In genomic region chr19:10602247-10602769, GRCm38 (mm10) we compare ENCODE assay signal across 8 mouse cellular contexts. TPM values are rescaled to one million over a fixed set of nuclear protein-coding genes. Genes with fewer than 3 reads are reported as not detected.
A peak's percentile ranks its signal among the peaks of the same experiment; 100 is the strongest.
DNase-seq lines count a peak whose midpoint lies in the region; ATAC-seq and TF ChIP-seq lines count a peak whose summit lies in the region.

No protein-coding gene starts in this region.

- no peaks in the 10 kb centered on the region for H3K27me3 ChIP-seq in hindbrain, embryonic 10.5 days (ENCODE audit: insufficient read depth, poor library complexity, severe bottlenecking)
- no peaks in the 10 kb centered on the region for H3K27me3 ChIP-seq in midbrain, embryonic 13.5 days

- peak; percentile 54 for ATAC-seq in midbrain, embryonic 13.5 days

- peak overlapping the region; percentile 73 for H3K9ac ChIP-seq in midbrain, embryonic 13.5 days (replicated peaks)

- DNase-seq in layer of hippocampus, adult 2 months (ENCODE audit: low spot score in 2 of 2) = no peak
- DNase-seq in layer of hippocampus, postnatal 14 days (ENCODE audit: low spot score in 2 of 2) = no peak
- DNase-seq in NIH3T3 (ENCODE audit: low read depth) = peak; percentile 78
- no peak for DNase-seq in hindbrain, embryonic 10.5 days (ENCODE audit: low spot score)
- DNase-seq in right cerebral cortex, adult 18-20 months = no peak
- DNase-seq in urinary bladder, postnatal 36 days (ENCODE audit: low spot score in 2 of 2) = no peak
- no peak for DNase-seq in cerebellum, postnatal 25 days

- H3K4me1 ChIP-seq in hindbrain, embryonic 10.5 days (replicated peaks) = peaks cover 43% of the 10 kb centered on the region
- H3K4me1 ChIP-seq in midbrain, embryonic 13.5 days (replicated peaks) = peaks cover 39% of the 10 kb centered on the region

- H3K36me3 ChIP-seq in hindbrain, embryonic 10.5 days = peaks cover 34% of the 10 kb centered on the region
- peaks cover 30% of the 10 kb centered on the region for H3K36me3 ChIP-seq in midbrain, embryonic 13.5 days

- H3K27ac ChIP-seq in layer of hippocampus, adult 2 months = peak overlapping the region; percentile 85
- peak overlapping the region; percentile 96 for H3K27ac ChIP-seq in hindbrain, embryonic 10.5 days
- peak overlapping the region; percentile 94 for H3K27ac ChIP-seq in midbrain, embryonic 13.5 days

- TF ChIP-seq CTCF in layer of hippocampus, adult 2 months (conservative IDR thresholded peaks at IDR 0.05) = no peak

- H3K9me3 ChIP-seq in hindbrain, embryonic 10.5 days = no peaks in the 10 kb centered on the region
- H3K9me3 ChIP-seq in midbrain, embryonic 13.5 days = no peaks in the 10 kb centered on the region

- 9% methylated on average over 6 of the region's 6 CpGs for WGBS in hindbrain, embryonic 10.5 days
- 1% methylated on average over 6 of the region's 6 CpGs for WGBS in midbrain, embryonic 13.5 days

- H3K4me2 ChIP-seq in midbrain, embryonic 13.5 days (replicated peaks) = peak overlapping the region; percentile 58

- H3K4me3 ChIP-seq in layer of hippocampus, adult 2 months = peak overlapping the region; percentile 46
- H3K4me3 ChIP-seq in hindbrain, embryonic 10.5 days = peak overlapping the region; percentile 50
- H3K4me3 ChIP-seq in midbrain, embryonic 13.5 days (replicated peaks) = peak overlapping the region; percentile 33

RNA-seq across cellular contexts. Expression of gene Ddb1, which starts 2.8 kb away (rescaled TPM):
- total RNA-seq in layer of hippocampus, adult 2 months (2021) = 100 to 1,000 TPM; 194 to 210 TPM
- 100 to 1,000 TPM; 202 to 215 TPM for total RNA-seq in layer of hippocampus, postnatal 14 days (2021)
- polyA plus RNA-seq in hindbrain, embryonic 10.5 days (2016; fragmentation: Nextera tagmentation; extraction: Ambion mirVana) = 461 and 484 TPM in 2 replicates
- polyA plus RNA-seq in midbrain, embryonic 13.5 days (2015; fragmentation: Nextera tagmentation; extraction: Ambion mirVana) = 297 and 311 TPM in 2 replicates

RNA-seq across cellular contexts. Expression of gene Tkfc, which starts 3.1 kb away (rescaled TPM):
- total RNA-seq in layer of hippocampus, adult 2 months (2021) = 10 to 100 TPM; 16.5 to 19.1 TPM
- 10 to 100 TPM; 21.7 to 24.4 TPM for total RNA-seq in layer of hippocampus, postnatal 14 days (2021)
- polyA plus RNA-seq in hindbrain, embryonic 10.5 days (2016; fragmentation: Nextera tagmentation; extraction: Ambion mirVana) = 21.6 and 23.3 TPM in 2 replicates
- polyA plus RNA-seq in midbrain, embryonic 13.5 days (2015; fragmentation: Nextera tagmentation; extraction: Ambion mirVana) = 23.5 and 25.9 TPM in 2 replicates

RNA-seq across cellular contexts. Expression of gene Tmem138, which starts 25.1 kb away (rescaled TPM):
- 10 to 100 TPM; 12.2 to 12.8 TPM for total RNA-seq in layer of hippocampus, adult 2 months (2021)
- total RNA-seq in layer of hippocampus, postnatal 14 days (2021) = 10 to 100 TPM; 12.4 to 12.6 TPM
- polyA plus RNA-seq in hindbrain, embryonic 10.5 days (2016; fragmentation: Nextera tagmentation; extraction: Ambion mirVana) = 62.4 and 66.3 TPM in 2 replicates
- polyA plus RNA-seq in midbrain, embryonic 13.5 days (2015; fragmentation: Nextera tagmentation; extraction: Ambion mirVana) = 51.3 and 52.2 TPM in 2 replicates

RNA-seq across cellular contexts. Expression of gene Cyb561a3, which starts 25.3 kb away (rescaled TPM):
- 10 to 100 TPM in 1 of 2 experiments, 1 to 10 TPM in 1; 9.1 to 11.1 TPM for total RNA-seq in layer of hippocampus, adult 2 months (2021)
- 10 to 100 TPM; 13.0 to 13.9 TPM for total RNA-seq in layer of hippocampus, postnatal 14 days (2021)
- 14.2 and 17.0 TPM in 2 replicates for polyA plus RNA-seq in hindbrain, embryonic 10.5 days (2016; fragmentation: Nextera tagmentation; extraction: Ambion mirVana)
- polyA plus RNA-seq in midbrain, embryonic 13.5 days (2015; fragmentation: Nextera tagmentation; extraction: Ambion mirVana) = 17.1 and 18.8 TPM in 2 replicates

RNA-seq across cellular contexts. Expression of gene Vwce, which starts 31.7 kb away (rescaled TPM):
- under 1 TPM; 0.39 to 0.72 TPM for total RNA-seq in layer of hippocampus, adult 2 months (2021)
- under 1 TPM; 0.60 to 0.91 TPM for total RNA-seq in layer of hippocampus, postnatal 14 days (2021)
- polyA plus RNA-seq in hindbrain, embryonic 10.5 days (2016; fragmentation: Nextera tagmentation; extraction: Ambion mirVana) = 0.89 and 1.0 TPM in 2 replicates
- polyA plus RNA-seq in midbrain, embryonic 13.5 days (2015; fragmentation: Nextera tagmentation; extraction: Ambion mirVana) = 0.39 and 0.61 TPM in 2 replicates
